9 mouse cellular contexts compared by ENCODE assay signal in genomic region chr7:16844696-16845071, GRCm38 (mm10). TPM values are rescaled to one million over a fixed set of nuclear protein-coding genes. Genes with fewer than 3 reads are reported as not detected.
DNase-seq lines count a peak whose midpoint lies in the region; ATAC-seq and TF ChIP-seq lines count a peak whose summit lies in the region.
"Had no signal": no experiment of that assay in that cellular context is flagged by ENCODE, and none has a peak within 500 bp of the region (broad histone marks: within the 10 kb centered on the region; RNA-seq: fewer than 3 reads in every experiment).

No protein-coding gene starts in this region.

- peak; percentile 60 to 68 for DNase-seq in heart, adult 18-20 months
- DNase-seq in heart, postnatal 25 days (ENCODE audit: low spot score), result no peak
- no peak for DNase-seq in intestine, embryonic 14.5 days (ENCODE audit: low spot score)
- DNase-seq in midbrain, embryonic 11.5 days (ENCODE audit: low spot score, missing footprints), result no peak
- DNase-seq in urinary bladder, adult 2 months (ENCODE audit: low spot score), result no peak
- no peak for DNase-seq in ovary, adult 18-20 months (ENCODE audit: low spot score)

- H3K27me3 ChIP-seq in intestine, embryonic 14.5 days (replicated peaks; ENCODE audit: control insufficient read depth, insufficient read depth, low read length), result no peaks in the 10 kb centered on the region
- H3K27me3 ChIP-seq in midbrain, embryonic 11.5 days (ENCODE audit: control insufficient read depth, insufficient read depth, low read length), result no peaks in the 10 kb centered on the region

- 56% methylated on average over 3 of the region's 3 CpGs for WGBS in intestine, embryonic 14.5 days
- WGBS in midbrain, embryonic 11.5 days, result 74% methylated on average over 3 of the region's 3 CpGs

- H3K4me2 ChIP-seq in intestine, embryonic 14.5 days (ENCODE audit: low read length), result peak overlapping the region; percentile 95
- H3K4me2 ChIP-seq in midbrain, embryonic 11.5 days, result peak overlapping the region; percentile 10

- H3K9me3 ChIP-seq in intestine, embryonic 14.5 days (ENCODE audit: control insufficient read depth, low read length), result no peaks in the 10 kb centered on the region
- no peaks in the 10 kb centered on the region for H3K9me3 ChIP-seq in midbrain, embryonic 11.5 days (ENCODE audit: control insufficient read depth, low read length)

- H3K4me3 ChIP-seq in embryonic fibroblast, embryonic 13.5 days (ENCODE audit: insufficient read depth, low read length), result peak overlapping the region; percentile 59
- H3K4me3 ChIP-seq in intestine, embryonic 14.5 days (ENCODE audit: low read depth, low read length), result peak overlapping the region; percentile 58; the same call in 1 of the 2 replicates
- no peak overlapping the region for H3K4me3 ChIP-seq in midbrain, embryonic 11.5 days (ENCODE audit: low read depth, low read length)

- peaks cover 2% of the 10 kb centered on the region; the same call in 1 of the 2 replicates for H3K4me1 ChIP-seq in embryonic fibroblast, embryonic 13.5 days (ENCODE audit: control insufficient read depth, insufficient read depth, low read length)
- peaks cover 16% of the 10 kb centered on the region for H3K4me1 ChIP-seq in intestine, embryonic 14.5 days (replicated peaks; ENCODE audit: control insufficient read depth, insufficient read depth, low read length)
- H3K4me1 ChIP-seq in midbrain, embryonic 11.5 days (ENCODE audit: control insufficient read depth, insufficient read depth, low read length), result peaks cover 8% of the 10 kb centered on the region

- intact Hi-C loops in heart, postnatal 25 days (cut with DNase I), result no loop called here

- H3K36me3 ChIP-seq in intestine, embryonic 14.5 days (ENCODE audit: control insufficient read depth, insufficient read depth, low read length), result peaks cover 31% of the 10 kb centered on the region
- H3K36me3 ChIP-seq in midbrain, embryonic 11.5 days (ENCODE audit: control insufficient read depth, insufficient read depth, low read length), result peaks cover 9% of the 10 kb centered on the region; the same call in 1 of the 2 replicates

- H3K9ac ChIP-seq in intestine, embryonic 14.5 days (ENCODE audit: low read length), result peak overlapping the region; percentile 25; the same call in 1 of the 2 replicates
- H3K9ac ChIP-seq in midbrain, embryonic 11.5 days (ENCODE audit: low read length), result 0 out of 2 replicates have a peak overlapping the region, but pooled peaks have one; percentile 0

- no peak for TF ChIP-seq CTCF in embryonic fibroblast, embryonic 13.5 days (IDR thresholded peaks at IDR 0.05; ENCODE audit: borderline replicate concordance, insufficient read depth, low read length)

- no peak for ATAC-seq in intestine, embryonic 14.5 days (replicated peaks; ENCODE audit: low FRiP score, low TSS enrichment, low read depth)
- no peak for ATAC-seq in midbrain, embryonic 11.5 days (ENCODE audit: low FRiP score)
- no peak for ATAC-seq in activated CD4-positive, CD25-positive, alpha-beta regulatory T cell, adult 4 months

- TF ChIP-seq POLR2A in embryonic fibroblast, embryonic 13.5 days (IDR thresholded peaks at IDR 0.05; ENCODE audit: low read depth, low read length), result no peak

- H3K27ac ChIP-seq in embryonic fibroblast, embryonic 13.5 days (ENCODE audit: insufficient read depth, low read length), result 0 out of 2 replicates have a peak overlapping the region, but pooled peaks have one; percentile 14
- peak overlapping the region; percentile 51; the same call in 1 of the 2 replicates for H3K27ac ChIP-seq in intestine, embryonic 14.5 days (ENCODE audit: low read depth)
- no peak overlapping the region for H3K27ac ChIP-seq in midbrain, embryonic 11.5 days (ENCODE audit: low read depth, low read length)

RNA-seq across cellular contexts. Expression of gene Prkd2, which starts 2.0 kb away (rescaled TPM):
- 10 to 100 TPM; 19.7 to 22.2 TPM for total RNA-seq in heart, adult 18-20 months (2021)
- total RNA-seq in heart, postnatal 25 days (2021), result 10 to 100 TPM; 18.0 to 22.9 TPM
- 17.2 and 17.8 TPM in 2 replicates for polyA plus RNA-seq in embryonic fibroblast, embryonic 13.5 days (2011; ENCODE audit: insufficient read length, low read depth, missing spikeins)
- 12.0 and 12.8 TPM in 2 replicates for polyA plus RNA-seq in intestine, embryonic 14.5 days (2014; fragmentation: Nextera tagmentation; extraction: Ambion mirVana)
- 9.2 and 10.3 TPM in 2 replicates for polyA plus RNA-seq in midbrain, embryonic 11.5 days (2014; fragmentation: Nextera tagmentation; extraction: Ambion mirVana)
- 19.2 and 24.4 TPM in 2 replicates for polyA plus RNA-seq in urinary bladder, adult 2 months (2012; rRNA removed)
- 10 to 100 TPM; 45.7 to 47.6 TPM for polyA plus RNA-seq in activated CD4-positive, CD25-positive, alpha-beta regulatory T cell, adult 4 months (2017; shearing (Covaris generic))

RNA-seq across cellular contexts. Expression of gene Fkrp, which starts 28.2 kb away (rescaled TPM):
- total RNA-seq in heart, adult 18-20 months (2021), result 10 to 100 TPM; 49.1 to 53.1 TPM
- total RNA-seq in heart, postnatal 25 days (2021), result 10 to 100 TPM; 46.2 to 48.0 TPM
- 21.0 and 25.2 TPM in 2 replicates for polyA plus RNA-seq in embryonic fibroblast, embryonic 13.5 days (2011; ENCODE audit: insufficient read length, low read depth, missing spikeins)
- polyA plus RNA-seq in intestine, embryonic 14.5 days (2014; fragmentation: Nextera tagmentation; extraction: Ambion mirVana), result 27.5 and 28.3 TPM in 2 replicates
- 24.3 and 25.9 TPM in 2 replicates for polyA plus RNA-seq in midbrain, embryonic 11.5 days (2014; fragmentation: Nextera tagmentation; extraction: Ambion mirVana)
- 17.2 and 21.3 TPM in 2 replicates for polyA plus RNA-seq in urinary bladder, adult 2 months (2012; rRNA removed)
- 1 to 10 TPM; 6.5 to 7.5 TPM for polyA plus RNA-seq in activated CD4-positive, CD25-positive, alpha-beta regulatory T cell, adult 4 months (2017; shearing (Covaris generic))

RNA-seq across cellular contexts. Expression of gene Strn4, which starts 29.0 kb away (rescaled TPM):
- 10 to 100 TPM; 50.3 to 60.0 TPM for total RNA-seq in heart, adult 18-20 months (2021)
- 10 to 100 TPM; 54.8 to 65.5 TPM for total RNA-seq in heart, postnatal 25 days (2021)
- polyA plus RNA-seq in embryonic fibroblast, embryonic 13.5 days (2011; ENCODE audit: insufficient read length, low read depth, missing spikeins), result 58.4 and 67.1 TPM in 2 replicates
- 107 and 111 TPM in 2 replicates for polyA plus RNA-seq in intestine, embryonic 14.5 days (2014; fragmentation: Nextera tagmentation; extraction: Ambion mirVana)
- 111 and 115 TPM in 2 replicates for polyA plus RNA-seq in midbrain, embryonic 11.5 days (2014; fragmentation: Nextera tagmentation; extraction: Ambion mirVana)
- polyA plus RNA-seq in urinary bladder, adult 2 months (2012; rRNA removed), result 78.6 and 101 TPM in 2 replicates
- polyA plus RNA-seq in activated CD4-positive, CD25-positive, alpha-beta regulatory T cell, adult 4 months (2017; shearing (Covaris generic)), result 10 to 100 TPM; 23.0 to 23.1 TPM

RNA-seq across cellular contexts. Expression of gene Dact3, which starts 30.4 kb away (rescaled TPM):
- total RNA-seq in heart, adult 18-20 months (2021), result 1 to 10 TPM; 8.7 to 9.4 TPM
- total RNA-seq in heart, postnatal 25 days (2021), result 10 to 100 TPM; 15.2 to 17.4 TPM
- 34.8 and 37.3 TPM in 2 replicates for polyA plus RNA-seq in embryonic fibroblast, embryonic 13.5 days (2011; ENCODE audit: insufficient read length, low read depth, missing spikeins)
- polyA plus RNA-seq in intestine, embryonic 14.5 days (2014; fragmentation: Nextera tagmentation; extraction: Ambion mirVana), result 5.3 and 5.5 TPM in 2 replicates
- 4.8 and 5.3 TPM in 2 replicates for polyA plus RNA-seq in midbrain, embryonic 11.5 days (2014; fragmentation: Nextera tagmentation; extraction: Ambion mirVana)
- 61.5 and 82.9 TPM in 2 replicates for polyA plus RNA-seq in urinary bladder, adult 2 months (2012; rRNA removed)
- polyA plus RNA-seq in activated CD4-positive, CD25-positive, alpha-beta regulatory T cell, adult 4 months (2017; shearing (Covaris generic)), result not detected

RNA-seq across cellular contexts. Expression of gene Gng8, which starts 46.9 kb away (rescaled TPM):
- total RNA-seq in heart, adult 18-20 months (2021), result under 1 TPM in 1 of 2 experiments, not detected in 1; 0.47 TPM
- under 1 TPM; 0.45 to 0.86 TPM for total RNA-seq in heart, postnatal 25 days (2021)
- polyA plus RNA-seq in embryonic fibroblast, embryonic 13.5 days (2011; ENCODE audit: insufficient read length, low read depth, missing spikeins), result 24.1 and 24.7 TPM in 2 replicates
- 12.5 and 13.9 TPM in 2 replicates for polyA plus RNA-seq in intestine, embryonic 14.5 days (2014; fragmentation: Nextera tagmentation; extraction: Ambion mirVana)
- 9.7 and 10.2 TPM in 2 replicates for polyA plus RNA-seq in midbrain, embryonic 11.5 days (2014; fragmentation: Nextera tagmentation; extraction: Ambion mirVana)
- polyA plus RNA-seq in urinary bladder, adult 2 months (2012; rRNA removed), result 26.7 and 27.5 TPM in 2 replicates
- polyA plus RNA-seq in activated CD4-positive, CD25-positive, alpha-beta regulatory T cell, adult 4 months (2017; shearing (Covaris generic)), result not detected
- total RNA-seq: common myeloid progenitor, adult 5-6 weeks had no signal

Comparison
In these comparisons a context has a peak if more than half of its experiments do, and no peak if none do; other contexts are left out.
1. DNase-seq: peak in heart, adult 18-20 months (2 of 2); none in heart, postnatal 25 days (single experiment), intestine, embryonic 14.5 days (single experiment), midbrain, embryonic 11.5 days (single experiment), urinary bladder, adult 2 months (single experiment) and ovary, adult 18-20 months (single experiment).